Mouse (Mus musculus) liver, adult 2 months (tissue): Measurements from ENCODE around the gene Arfgef2.

ENCODE experiments used
- CTCF ChIP-seq: fragments of 200-500 bp; IDR thresholded peaks from 2 replicates; pipeline ENCODE4 v1.5.1; 2011; ENCODE audit warnings: low read depth, low read length, control low read depth
- POLR2A ChIP-seq: fragments of 200-500 bp; IDR thresholded peaks from 2 replicates; pipeline ENCODE4 v1.6.1; 2011; ENCODE audit warnings: low read length, control low read depth; ENCODE audit not compliant: insufficient read depth; ENCODE audit errors: extremely low read depth

DNA sequence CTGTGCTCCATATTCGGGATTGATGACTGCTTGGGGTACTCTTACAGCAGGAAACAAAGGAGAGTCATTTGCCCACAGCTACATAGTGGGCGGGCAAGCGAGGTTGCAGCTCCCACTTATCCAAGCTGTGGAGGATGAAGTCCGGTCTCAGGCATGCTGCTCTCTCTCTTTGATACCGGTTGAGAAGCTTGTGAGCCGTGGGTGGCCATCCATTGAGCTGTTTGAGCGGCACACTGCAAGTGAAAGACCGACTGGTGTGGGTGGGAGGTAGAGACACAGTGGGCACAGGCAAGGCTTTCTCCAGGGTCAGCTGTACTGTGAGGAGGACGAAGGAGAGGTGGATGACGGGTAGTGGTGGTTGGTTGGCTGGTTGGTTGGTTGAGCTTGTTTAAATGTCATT lies 5.4 kb downstream of the Arfgef2 start:
- TF ChIP-seq POLR2A (no peak), CTCF (no peak)
